Mouse (Mus musculus) adrenal gland, adult 8-10 months (tissue): ENCODE results near the gene Strc. TPM values are rescaled to one million over a fixed set of nuclear protein-coding genes. Genes with fewer than 3 reads are reported as not detected.
A peak's percentile ranks its signal among the peaks of the same experiment; 100 is the strongest.
"Not testable (repeated sequence)": the region's sequence is repeated elsewhere in the genome, so short reads cannot be mapped to it uniquely, and the experiment has no call there.

Source experiments
- DNase-seq: peaks from one replicate; pipeline ENCODE4 v3.0.0; 2022
- total RNA-seq, 4 experiments: library from RNA; stranded (reverse); gene quantifications; 2 replicates each; pipeline ENCODE4 v1.2.4; 2022

Gene Strc
- 1 to 10 TPM in 1 of 4 experiments, under 1 TPM in 1, not detected in 2; 0.81 to 1.4 TPM for total RNA-seq

GRCm38 (mm10) chr2:121386961-121387575 is at the start of gene Strc:
Strc (minus strand) TSS chr2:121387168.
- not testable (repeated sequence) for DNase-seq

GRCm38 (mm10) chr2:121434854-121435253 is 47.9 kb upstream of the Strc start:
- no peak for DNase-seq

GRCm38 (mm10) chr2:121425890-121426289 is 38.9 kb upstream of the Strc start:
- DNase-seq: no peak

GRCm38 (mm10) chr2:121423166-121423565 is 36.2 kb upstream of the Strc start:
- no peak for DNase-seq

GRCm38 (mm10) chr2:121418476-121418875 is 31.5 kb upstream of the Strc start:
- DNase-seq: no peak

- no peak for DNase-seq
Observed at GRCm38 (mm10) chr2:121416356-121416755, 29.4 kb upstream of the Strc start.

- DNase-seq: no peak
Observed at GRCm38 (mm10) chr2:121415591-121415990, 28.6 kb upstream of the Strc start.

GRCm38 (mm10) chr2:121415103-121415502 is 28.1 kb upstream of the Strc start:
- no peak for DNase-seq

GRCm38 (mm10) chr2:121414139-121414685 is 27.2 kb upstream of the Strc start:
- DNase-seq: peak; percentile 39

GRCm38 (mm10) chr2:121413387-121414042 is 26.5 kb upstream of the Strc start, which contains the start of the genes Pdia3 and Catsper2:
Pdia3 (plus strand) TSS chr2:121413775.
Catsper2 (minus strand) TSS chr2:121413792.
- peak; percentile 95 for DNase-seq

GRCm38 (mm10) chr2:121412843-121413386 is 25.9 kb upstream of the Strc start:
- DNase-seq: peak; percentile 50

- peak; percentile 10 for DNase-seq
Observed at GRCm38 (mm10) chr2:121408160-121408559, 21.2 kb upstream of the Strc start.

GRCm38 (mm10) chr2:121403296-121403695 is 16.3 kb upstream of the Strc start:
- no peak for DNase-seq

GRCm38 (mm10) chr2:121396624-121397023 is 9.7 kb upstream of the Strc start:
- DNase-seq: peak; percentile 40

GRCm38 (mm10) chr2:121374766-121375165 is 12.2 kb downstream of the Strc start:
- no peak for DNase-seq

GRCm38 (mm10) chr2:121372266-121372665 is 14.7 kb downstream of the Strc start:
- DNase-seq: peak; percentile 11

- DNase-seq: no peak
Observed at GRCm38 (mm10) chr2:121370921-121371320, 16.0 kb downstream of the Strc start.

- no peak for DNase-seq
Observed at GRCm38 (mm10) chr2:121368831-121369230, 18.1 kb downstream of the Strc start.

GRCm38 (mm10) chr2:121363656-121364055 is 23.3 kb downstream of the Strc start:
- no peak for DNase-seq

GRCm38 (mm10) chr2:121359461-121359860 is 27.5 kb downstream of the Strc start:
- no peak for DNase-seq

- peak; percentile 18 for DNase-seq
Observed at GRCm38 (mm10) chr2:121358381-121358780, 28.6 kb downstream of the Strc start.

- no peak for DNase-seq
Observed at GRCm38 (mm10) chr2:121357961-121358360, 29.0 kb downstream of the Strc start.

- DNase-seq: no peak
Observed at GRCm38 (mm10) chr2:121357494-121357893, 29.5 kb downstream of the Strc start, which contains the start of gene Ckmt1. Ckmt1 (plus strand) TSS chr2:121357714.
